Mouse (Mus musculus): ENCODE data around the gene Sdhaf3. TPM values are rescaled to one million over a fixed set of nuclear protein-coding genes. Genes with fewer than 3 reads are reported as not detected.

Sdhaf3 gene
- polyA plus RNA-seq, 1 experiment = 0.63 TPM

GRCm38 (mm10) chr6:7038087-7038486 lies 82.3 kb downstream of the Sdhaf3 start:
- TF ChIP-seq CTCF (IDR thresholded peaks at IDR 0.05; ENCODE audit: insufficient read depth, low read length) (no peak), POLR2A (IDR thresholded peaks at IDR 0.05; ENCODE audit: borderline replicate concordance, extremely low read depth, low read depth, low read length) (no peak)
- H3K4me3 ChIP-seq (replicated peaks; ENCODE audit: extremely low read depth, low read depth, low read length) = no peak overlapping the region
- no peaks in the 10 kb centered on the region for H3K4me1 ChIP-seq (ENCODE audit: control insufficient read depth, insufficient read depth, low read length)
- no peak for DNase-seq
- 83% methylated on average over 6 of the region's 6 CpGs for WGBS

GRCm38 (mm10) chr6:7038835-7039234 lies 83.0 kb downstream of the Sdhaf3 start:
- Histone ChIP-seq H3K4me3 (replicated peaks; ENCODE audit: extremely low read depth, low read depth, low read length) (no peak overlapping the region), H3K4me1 (ENCODE audit: control insufficient read depth, insufficient read depth, low read length) (no peaks in the 10 kb centered on the region)
- no peak for DNase-seq
- WGBS = 89% methylated on average over 5 of the region's 5 CpGs
- TF ChIP-seq CTCF (IDR thresholded peaks at IDR 0.05; ENCODE audit: insufficient read depth, low read length) = no peak
- TF ChIP-seq POLR2A (IDR thresholded peaks at IDR 0.05; ENCODE audit: borderline replicate concordance, extremely low read depth, low read depth, low read length) = no peak

DNA sequence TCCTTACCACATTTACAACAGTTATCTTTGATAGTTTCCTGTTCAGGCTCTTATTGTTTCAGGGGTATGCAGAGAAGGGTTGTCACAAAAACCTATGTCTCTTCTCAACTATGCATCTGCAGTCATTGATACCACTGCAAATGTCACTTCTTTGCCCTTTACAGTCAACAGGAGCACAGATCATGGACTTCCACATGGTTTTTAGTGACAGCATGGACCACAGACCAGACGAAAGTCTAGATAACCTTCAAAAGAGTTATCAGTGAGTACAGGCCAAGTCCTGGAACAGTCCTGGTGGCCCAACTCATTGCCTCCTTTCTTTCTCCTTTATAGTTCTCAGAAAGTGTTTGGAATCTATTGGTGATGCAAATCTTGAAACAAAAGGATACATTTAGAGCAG lies 86.1 kb downstream of the Sdhaf3 start:
- WGBS = 72% methylated on average over 1 of the region's 1 CpGs
- Histone ChIP-seq H3K4me1 (ENCODE audit: control insufficient read depth, insufficient read depth, low read length) (no peaks in the 10 kb centered on the region), H3K4me3 (replicated peaks; ENCODE audit: extremely low read depth, low read depth, low read length) (no peak overlapping the region)
- no peak for DNase-seq
- TF ChIP-seq POLR2A (IDR thresholded peaks at IDR 0.05; ENCODE audit: borderline replicate concordance, extremely low read depth, low read depth, low read length) (no peak), CTCF (IDR thresholded peaks at IDR 0.05; ENCODE audit: insufficient read depth, low read length) (no peak)

GRCm38 (mm10) chr6:7062819-7063218 lies 107.0 kb downstream of the Sdhaf3 start:
- no peak for TF ChIP-seq CTCF (IDR thresholded peaks at IDR 0.05; ENCODE audit: insufficient read depth, low read length)

GRCm38 (mm10) chr6:7068782-7069181 lies 113.0 kb downstream of the Sdhaf3 start:
- no peak for TF ChIP-seq CTCF (IDR thresholded peaks at IDR 0.05; ENCODE audit: insufficient read depth, low read length)
- TF ChIP-seq POLR2A (IDR thresholded peaks at IDR 0.05; ENCODE audit: borderline replicate concordance, extremely low read depth, low read depth, low read length) = no peak
- WGBS = 54% methylated on average over 3 of the region's 3 CpGs
- Histone ChIP-seq H3K4me1 (ENCODE audit: control insufficient read depth, insufficient read depth, low read length) (no peaks in the 10 kb centered on the region), H3K4me3 (replicated peaks; ENCODE audit: extremely low read depth, low read depth, low read length) (no peak overlapping the region)
- DNase-seq = no peak

More at GRCm38 (mm10) chr6:7062819-7063218, 107.0 kb downstream of the Sdhaf3 start:
- no peak for DNase-seq
- Histone ChIP-seq H3K4me3 (replicated peaks; ENCODE audit: extremely low read depth, low read depth, low read length) (no peak overlapping the region), H3K4me1 (ENCODE audit: control insufficient read depth, insufficient read depth, low read length) (no peaks in the 10 kb centered on the region)
- 98% methylated on average over 3 of the region's 3 CpGs for WGBS

DNA sequence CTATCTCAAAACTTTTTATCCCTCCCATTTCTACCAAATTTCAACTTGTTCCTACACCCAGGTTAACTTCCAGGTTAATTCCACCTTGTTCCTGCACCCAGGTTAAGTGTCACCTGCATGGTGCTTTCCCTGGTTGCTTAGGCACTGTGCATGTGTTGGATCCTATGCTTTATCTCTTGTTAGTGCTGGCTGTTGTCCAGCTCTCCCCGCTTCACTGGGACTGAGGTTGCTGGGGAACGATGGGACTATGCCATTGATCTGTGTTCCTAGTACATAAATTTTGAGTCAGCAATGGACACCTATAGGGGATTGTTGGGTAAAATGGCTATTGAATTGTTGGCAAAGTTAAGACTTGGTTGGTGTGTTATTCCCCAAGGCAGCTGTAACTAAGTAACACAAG lies 113.7 kb downstream of the Sdhaf3 start:
- TF ChIP-seq POLR2A (IDR thresholded peaks at IDR 0.05; ENCODE audit: borderline replicate concordance, extremely low read depth, low read depth, low read length) (no peak), CTCF (IDR thresholded peaks at IDR 0.05; ENCODE audit: insufficient read depth, low read length) (no peak)
- no peak for DNase-seq
- H3K4me1 ChIP-seq (ENCODE audit: control insufficient read depth, insufficient read depth, low read length) = no peaks in the 10 kb centered on the region
- no peak overlapping the region for H3K4me3 ChIP-seq (replicated peaks; ENCODE audit: extremely low read depth, low read depth, low read length)
- WGBS = 72% methylated on average over 2 of the region's 2 CpGs

DNA sequence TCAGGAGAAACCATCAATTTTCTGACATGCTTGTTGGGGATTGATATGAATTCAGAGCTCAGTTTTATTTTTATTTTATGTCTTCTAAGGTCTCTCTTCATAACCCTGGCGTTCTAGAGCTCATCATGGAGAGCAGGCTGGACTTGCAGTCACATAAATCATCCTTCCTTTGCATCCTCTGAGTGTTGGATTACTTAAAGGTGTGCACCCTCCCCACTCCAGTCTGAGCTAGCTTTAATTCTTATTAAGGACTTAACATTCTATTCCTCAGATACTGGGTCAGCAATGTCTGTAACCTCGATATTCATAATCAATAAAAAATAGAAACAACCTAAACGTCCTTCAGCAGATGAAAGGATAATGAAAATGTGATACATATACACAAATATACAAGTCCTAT lies 126.2 kb downstream of the Sdhaf3 start:
- Histone ChIP-seq H3K4me1 (ENCODE audit: control insufficient read depth, insufficient read depth, low read length) (no peaks in the 10 kb centered on the region), H3K4me3 (replicated peaks; ENCODE audit: extremely low read depth, low read depth, low read length) (no peak overlapping the region)
- TF ChIP-seq CTCF (IDR thresholded peaks at IDR 0.05; ENCODE audit: insufficient read depth, low read length) = no peak
- TF ChIP-seq POLR2A (IDR thresholded peaks at IDR 0.05; ENCODE audit: borderline replicate concordance, extremely low read depth, low read depth, low read length) = no peak
- 51% methylated on average over 3 of the region's 3 CpGs for WGBS
- DNase-seq = no peak

- TF ChIP-seq CTCF (IDR thresholded peaks at IDR 0.05; ENCODE audit: insufficient read depth, low read length) (no peak), POLR2A (IDR thresholded peaks at IDR 0.05; ENCODE audit: borderline replicate concordance, extremely low read depth, low read depth, low read length) (no peak)
- Histone ChIP-seq H3K4me3 (replicated peaks; ENCODE audit: extremely low read depth, low read depth, low read length) (no peak overlapping the region), H3K4me1 (ENCODE audit: control insufficient read depth, insufficient read depth, low read length) (no peaks in the 10 kb centered on the region)
- no peak for DNase-seq
- WGBS = 62% methylated on average over 5 of the region's 5 CpGs
Measured at GRCm38 (mm10) chr6:7082467-7083259, 126.9 kb downstream of the Sdhaf3 start.

DNA sequence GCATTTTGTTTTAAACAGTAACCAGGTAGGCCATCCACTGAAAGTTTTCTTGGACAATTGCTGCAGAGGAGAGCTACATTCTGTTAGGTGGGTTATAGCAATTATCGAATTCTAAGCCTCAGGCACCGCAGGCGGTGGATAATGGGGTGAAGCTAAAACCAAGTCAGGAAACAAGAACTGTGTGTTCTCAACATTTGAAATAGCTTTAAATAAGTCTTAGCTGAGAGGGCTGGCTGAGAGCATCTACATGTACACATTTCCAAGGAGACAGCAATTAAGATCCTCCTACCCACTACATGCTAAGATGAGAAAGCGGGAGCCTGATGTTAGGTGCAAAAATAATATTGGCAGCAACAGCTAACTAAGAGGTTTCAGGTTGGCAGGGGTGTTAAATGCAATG lies 127.9 kb downstream of the Sdhaf3 start:
- 94% methylated on average over 4 of the region's 4 CpGs for WGBS
- no peak for TF ChIP-seq CTCF (IDR thresholded peaks at IDR 0.05; ENCODE audit: insufficient read depth, low read length)
- TF ChIP-seq POLR2A (IDR thresholded peaks at IDR 0.05; ENCODE audit: borderline replicate concordance, extremely low read depth, low read depth, low read length) = no peak
- H3K4me1 ChIP-seq (ENCODE audit: control insufficient read depth, insufficient read depth, low read length) = no peaks in the 10 kb centered on the region
- H3K4me3 ChIP-seq (replicated peaks; ENCODE audit: extremely low read depth, low read depth, low read length) = no peak overlapping the region
- no peak for DNase-seq

GRCm38 (mm10) chr6:7084370-7084769 lies 128.6 kb downstream of the Sdhaf3 start:
- Histone ChIP-seq H3K4me1 (ENCODE audit: control insufficient read depth, insufficient read depth, low read length) (no peaks in the 10 kb centered on the region), H3K4me3 (replicated peaks; ENCODE audit: extremely low read depth, low read depth, low read length) (no peak overlapping the region)
- no peak for TF ChIP-seq CTCF (IDR thresholded peaks at IDR 0.05; ENCODE audit: insufficient read depth, low read length)
- WGBS = 76% methylated on average over 2 of the region's 2 CpGs
- no peak for DNase-seq
